In genomic region chr5:124873096-124873495, GRCm38 (mm10) we compare ENCODE assay signal across 16 mouse cellular contexts. TPM values are rescaled to one million over a fixed set of nuclear protein-coding genes. Genes with fewer than 3 reads are reported as not detected.
DNase-seq lines count a peak whose midpoint lies in the region; ATAC-seq and TF ChIP-seq lines count a peak whose summit lies in the region.
"Had no signal": no experiment of that assay in that cellular context is flagged by ENCODE, and none has a peak within 500 bp of the region (broad histone marks: within the 10 kb centered on the region; RNA-seq: fewer than 3 reads in every experiment).

No protein-coding gene starts in this region.

- H3K27me3 ChIP-seq in heart, embryonic 15.5 days, result no peaks in the 10 kb centered on the region
- H3K27me3 ChIP-seq in splenic B cell, adult 2 months (ENCODE audit: control insufficient read depth, insufficient read depth, low read length, poor library complexity, severe bottlenecking), result no peaks in the 10 kb centered on the region
- H3K27me3 ChIP-seq: forebrain, embryonic 12.5 days; limb, embryonic 15.5 days had no signal

- no peak overlapping the region for H3K9ac ChIP-seq in heart, embryonic 15.5 days
- H3K9ac ChIP-seq: forebrain, embryonic 12.5 days; limb, embryonic 15.5 days had no signal

- H3K4me1 ChIP-seq in heart, embryonic 15.5 days (replicated peaks), result peaks cover 49% of the 10 kb centered on the region

- peak; percentile 61 for ATAC-seq in activated CD4-positive, CD25-positive, alpha-beta regulatory T cell, adult 4 months
- no peak for ATAC-seq in heart, embryonic 15.5 days (replicated peaks; ENCODE audit: insufficient number of reproducible peaks, insufficient read depth, low FRiP score, low read depth)

- WGBS in heart, embryonic 15.5 days, result 76% methylated on average over 3 of the region's 3 CpGs

- no peak overlapping the region for H3K4me3 ChIP-seq in layer of hippocampus, adult 2 months
- H3K4me3 ChIP-seq in heart, embryonic 15.5 days, result no peak overlapping the region
- H3K4me3 ChIP-seq: forebrain, embryonic 12.5 days; gastrocnemius, adult 2 months; hindbrain, embryonic 10.5 days; limb, embryonic 15.5 days had no signal

- DNase-seq in layer of hippocampus, adult 2 months (ENCODE audit: low spot score in 2 of 2), result no peak
- DNase-seq in layer of hippocampus, postnatal 36 days, result no peak
- peak; percentile 26 for DNase-seq in splenic B cell, adult 2 months (ENCODE audit: low read depth, low spot score)
- no peak for DNase-seq in ovary, postnatal 14 days (ENCODE audit: low spot score)
- no peak for DNase-seq in adipocyte (ENCODE audit: low spot score)
- DNase-seq: adrenal gland, postnatal 36 days; cerebellum, postnatal 25 days; gastrocnemius, adult 2 months; kidney, adult 8-10 months; lung, adult 18-20 months; right cerebral cortex, postnatal 14 days had no signal

- no peak for TF ChIP-seq CTCF in layer of hippocampus, adult 2 months (conservative IDR thresholded peaks at IDR 0.05)

- 0 out of 2 replicates have a peak overlapping the region, but pooled peaks have one; percentile 12 for H3K27ac ChIP-seq in layer of hippocampus, adult 2 months
- H3K27ac ChIP-seq in heart, embryonic 15.5 days, result peak overlapping the region; percentile 45; the same call in 1 of the 2 replicates
- H3K27ac ChIP-seq: forebrain, embryonic 12.5 days; gastrocnemius, adult 2 months; hindbrain, embryonic 10.5 days; limb, embryonic 15.5 days had no signal

- no peak overlapping the region for H3K4me2 ChIP-seq in heart, embryonic 15.5 days
- H3K4me2 ChIP-seq: forebrain, embryonic 12.5 days; limb, embryonic 15.5 days had no signal

- no peaks in the 10 kb centered on the region for H3K9me3 ChIP-seq in heart, embryonic 15.5 days (replicated peaks)
- H3K9me3 ChIP-seq: forebrain, embryonic 12.5 days; hindbrain, embryonic 10.5 days; limb, embryonic 15.5 days had no signal

- H3K36me3 ChIP-seq in heart, embryonic 15.5 days, result no peaks in the 10 kb centered on the region
- H3K36me3 ChIP-seq in splenic B cell, adult 2 months (ENCODE audit: control insufficient read depth, insufficient read depth, low read length, poor library complexity, severe bottlenecking), result no peaks in the 10 kb centered on the region

RNA-seq across cellular contexts. Expression of gene Zfp664, which starts 10.6 kb away (rescaled TPM):
- total RNA-seq in layer of hippocampus, adult 2 months (2021), result 10 to 100 TPM; 65.1 to 66.1 TPM
- total RNA-seq in layer of hippocampus, postnatal 36 days (2021), result 10 to 100 TPM; 70.6 to 79.1 TPM
- 10 to 100 TPM in 1 of 2 experiments, 1 to 10 TPM in 1; 8.1 to 11.3 TPM for polyA plus RNA-seq in activated CD4-positive, CD25-positive, alpha-beta regulatory T cell, adult 4 months (2017; shearing (Covaris generic))
- 52.2 and 62.3 TPM in 2 replicates for polyA plus RNA-seq in heart, embryonic 15.5 days (2015; fragmentation: Nextera tagmentation; extraction: Ambion mirVana)

RNA-seq across cellular contexts. Expression of gene Ccdc92, which starts 10.9 kb away (rescaled TPM):
- 10 to 100 TPM; 79.7 to 81.8 TPM for total RNA-seq in layer of hippocampus, adult 2 months (2021)
- 10 to 100 TPM; 79.0 to 79.2 TPM for total RNA-seq in layer of hippocampus, postnatal 36 days (2021)
- 1 to 10 TPM; 5.3 to 6.3 TPM for polyA plus RNA-seq in activated CD4-positive, CD25-positive, alpha-beta regulatory T cell, adult 4 months (2017; shearing (Covaris generic))
- polyA plus RNA-seq in heart, embryonic 15.5 days (2015; fragmentation: Nextera tagmentation; extraction: Ambion mirVana), result 2.8 and 5.0 TPM in 2 replicates
